Mouse (Mus musculus) hindbrain, embryonic 15.5 days (tissue): Measurements from ENCODE around the gene Fry. TPM values are rescaled to one million over a fixed set of nuclear protein-coding genes. Genes with fewer than 3 reads are reported as not detected.

ENCODE experiments used
- ATAC-seq: fragments of 200-750 bp; cut with Nextera tagmentation; 2 replicates; pipeline ENCODE4 v1.8.0; 2017; ENCODE audit warnings: low read depth, moderate number of reproducible peaks, moderate TSS enrichment; ENCODE audit not compliant: low FRiP score
- H3K27ac ChIP-seq: fragments of 300-500 bp; sonication (generic); replicated peaks from 2 replicates; pipeline ENCODE4 v1.5.1; 2015; ENCODE audit warnings: mild to moderate bottlenecking, inconsistent platforms
- H3K27me3 ChIP-seq: fragments of 300-500 bp; sonication (generic); 2 replicates; pipeline ENCODE4 v1.6.1; 2015; ENCODE audit warnings: control low read depth, inconsistent platforms
- H3K36me3 ChIP-seq: fragments of 300-500 bp; sonication (generic); 2 replicates; pipeline ENCODE4 v1.6.1; 2015; ENCODE audit warnings: control low read depth, inconsistent platforms
- H3K4me1 ChIP-seq: fragments of 300-500 bp; sonication (generic); replicated peaks from 2 replicates; pipeline ENCODE4 v1.6.1; 2015; ENCODE audit warnings: control low read depth, inconsistent platforms
- H3K4me2 ChIP-seq: fragments of 300-500 bp; sonication (generic); 2 replicates; pipeline ENCODE4 v1.6.1; 2015; ENCODE audit warnings: moderate library complexity, mild to moderate bottlenecking, inconsistent platforms
- H3K4me3 ChIP-seq: fragments of 300-500 bp; sonication (generic); 2 replicates; pipeline ENCODE4 v1.5.1; 2015; ENCODE audit warnings: mild to moderate bottlenecking, inconsistent platforms
- H3K9ac ChIP-seq: fragments of 300-500 bp; sonication (generic); 2 replicates; pipeline ENCODE4 v1.6.1; 2015; ENCODE audit warnings: inconsistent platforms
- H3K9me3 ChIP-seq: fragments of 300-500 bp; sonication (generic); 2 replicates; pipeline ENCODE4 v1.6.1; 2016; ENCODE audit warnings: control low read depth, inconsistent platforms
- WGBS: fragments of 180-500 bp; shearing (Covaris S2); methylation state at CpG from one replicate; pipeline ENCODE4 v1.1.7; 2015; 5-methylcytosine and 5-hydroxymethylcytosine counted together
- polyA plus RNA-seq: library from polyadenylated mRNA; unstranded; fragments of >200 nt; fragmentation: Nextera tagmentation; extraction: Ambion mirVana; gene quantifications from 2 replicates; pipeline ENCODE4 v1.2.1, GENCODE M21; 2015

Gene Fry
- polyA plus RNA-seq, 1 experiment from 2014 or later, result 52.0 TPM

DNA sequence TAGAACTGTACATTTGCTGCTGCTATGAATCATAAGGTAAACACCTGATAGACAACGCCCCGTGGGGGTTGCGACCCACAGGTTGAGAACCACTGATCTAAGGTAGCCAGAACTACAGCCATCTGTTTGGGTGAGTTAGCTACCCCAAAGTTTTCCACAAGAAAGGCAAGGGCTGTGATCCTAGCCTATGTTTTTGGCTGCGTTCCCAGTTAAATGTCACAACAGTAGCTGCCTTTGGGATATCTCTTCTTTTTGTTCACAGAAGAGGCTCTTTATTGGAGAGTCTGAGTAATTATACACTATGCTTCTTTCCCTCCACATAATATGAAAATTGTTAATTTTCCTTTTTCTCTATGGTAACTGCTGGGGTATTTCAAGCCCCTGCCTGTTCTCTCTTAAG is 3.7 kb upstream of the Fry start:
- Histone ChIP-seq H3K4me1 (peaks cover 30% of the 10 kb centered on the region), H3K9ac (no peak overlapping the region), H3K9me3 (no peaks in the 10 kb centered on the region), H3K36me3 (no peaks in the 10 kb centered on the region), H3K27ac (no peak overlapping the region), H3K4me2 (no peak overlapping the region), H3K27me3 (no peaks in the 10 kb centered on the region), H3K4me3 (no peak overlapping the region)
- no peak for ATAC-seq
- 89% methylated on average over 4 of the region's 4 CpGs for WGBS

DNA sequence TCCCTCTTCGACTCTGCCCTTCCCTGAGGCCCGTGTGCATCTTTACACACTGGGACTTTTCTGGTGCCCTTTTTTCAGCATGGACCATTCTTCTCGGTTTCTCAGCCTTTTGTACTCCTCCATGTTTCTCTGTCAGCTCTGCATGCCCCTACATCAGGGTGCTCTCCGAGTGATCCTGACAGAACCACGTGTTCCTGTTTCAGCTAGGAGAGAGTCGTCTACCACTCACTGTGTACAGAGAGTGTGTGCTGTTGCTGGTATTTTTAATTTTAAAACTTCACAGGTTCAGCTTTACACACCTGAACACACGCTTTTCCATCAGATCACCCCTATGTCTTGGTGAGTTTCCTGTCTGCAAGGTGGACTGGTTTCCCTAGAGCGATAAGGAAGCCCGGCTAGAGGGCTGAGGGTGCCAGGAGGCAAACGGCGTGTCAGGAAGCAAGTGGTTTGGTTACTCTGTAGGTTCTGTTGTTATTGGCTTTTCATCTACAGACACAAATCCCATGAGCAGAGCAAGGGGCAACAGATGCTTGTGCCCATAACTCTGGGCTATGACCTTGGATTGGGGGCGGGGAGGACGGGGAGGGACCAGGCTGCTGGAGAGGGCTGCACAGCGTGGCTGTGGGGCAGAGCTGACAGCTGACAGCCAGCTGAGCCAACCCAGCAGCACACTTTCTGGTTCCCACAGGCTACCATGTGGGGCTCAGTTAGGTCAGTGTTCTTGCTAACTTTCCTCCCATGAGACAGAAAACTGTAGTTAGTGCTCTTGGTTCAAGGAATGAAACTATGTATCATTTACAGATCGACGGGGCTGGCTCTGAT is 3.0 kb upstream of the Fry start:
- Histone ChIP-seq H3K9ac (no peak overlapping the region), H3K9me3 (no peaks in the 10 kb centered on the region), H3K4me2 (peak overlapping the region; percentile 20), H3K4me1 (peaks cover 30% of the 10 kb centered on the region), H3K27ac (no peak overlapping the region), H3K4me3 (no peak overlapping the region), H3K36me3 (no peaks in the 10 kb centered on the region), H3K27me3 (no peaks in the 10 kb centered on the region)
- WGBS, result 35% methylated on average over 16 of the region's 16 CpGs
- ATAC-seq, result no peak

DNA sequence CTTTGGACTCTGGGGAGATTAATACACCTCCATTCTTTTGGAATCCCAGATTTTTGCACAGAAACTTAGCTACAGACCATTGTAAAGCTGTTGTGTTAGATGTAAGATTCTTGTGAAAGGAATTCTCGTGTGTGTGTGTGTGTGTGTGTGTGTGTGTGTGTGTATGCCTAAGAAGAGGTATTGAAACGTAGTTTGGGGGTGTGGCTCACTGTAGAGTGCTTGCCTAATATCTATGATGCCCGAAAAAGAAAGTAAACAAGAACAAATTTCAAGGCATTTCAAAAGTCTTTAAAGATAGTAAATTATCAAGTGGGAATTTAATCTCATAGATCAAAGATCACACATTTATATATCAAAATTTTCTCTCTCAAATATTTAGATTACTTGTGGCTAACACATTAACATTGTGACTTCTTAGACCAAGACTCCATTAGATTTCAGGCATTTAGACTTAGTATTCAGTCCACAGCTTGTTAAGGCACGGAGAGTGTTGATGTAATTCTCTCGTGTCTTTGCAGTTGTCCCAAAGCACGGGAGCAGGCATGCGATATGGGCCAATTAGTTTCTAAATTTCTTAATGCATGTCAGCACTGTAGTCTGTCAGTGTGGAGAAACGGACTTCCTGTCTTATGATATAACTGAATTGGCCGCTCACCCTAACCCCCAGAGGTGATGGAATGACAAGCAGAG is 2.1 kb upstream of the Fry start:
- Histone ChIP-seq H3K27ac (no peak overlapping the region), H3K4me2 (0 out of 2 replicates have a peak overlapping the region, but pooled peaks have one; percentile 20)

DNA sequence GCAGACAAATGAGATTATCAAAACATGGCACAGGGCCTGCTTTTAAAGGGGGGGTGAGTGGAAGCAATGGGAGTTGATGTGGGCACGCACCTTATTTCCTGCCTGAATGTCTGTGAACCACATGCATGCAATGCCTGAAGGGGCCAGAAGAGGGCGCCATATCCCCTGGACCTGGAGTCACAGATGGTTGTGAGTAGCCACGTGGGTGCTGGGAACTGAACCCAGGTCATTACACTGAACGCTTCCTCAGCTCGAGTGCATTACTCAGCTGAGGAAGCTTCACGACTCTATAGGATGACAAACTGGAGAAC is 1.6 kb upstream of the Fry start:
- no peaks in the 10 kb centered on the region for H3K9me3 ChIP-seq
- H3K36me3 ChIP-seq, result no peaks in the 10 kb centered on the region
- H3K27me3 ChIP-seq, result no peaks in the 10 kb centered on the region
- no peak overlapping the region for H3K27ac ChIP-seq
- H3K4me3 ChIP-seq, result no peak overlapping the region
- H3K4me2 ChIP-seq, result no peak overlapping the region
- no peak overlapping the region for H3K9ac ChIP-seq
- H3K4me1 ChIP-seq, result peaks cover 30% of the 10 kb centered on the region
- ATAC-seq, result no peak
- WGBS, result 82% methylated on average over 6 of the region's 6 CpGs

More for the DNA sequence above, 2.1 kb upstream of the Fry start:
- 54% methylated on average over 9 of the region's 9 CpGs for WGBS
- H3K9me3 ChIP-seq, result no peaks in the 10 kb centered on the region
- no peak overlapping the region for H3K9ac ChIP-seq
- no peak overlapping the region for H3K4me3 ChIP-seq
- H3K27me3 ChIP-seq, result no peaks in the 10 kb centered on the region
- no peaks in the 10 kb centered on the region for H3K36me3 ChIP-seq
- peaks cover 30% of the 10 kb centered on the region for H3K4me1 ChIP-seq
- ATAC-seq, result no peak

DNA sequence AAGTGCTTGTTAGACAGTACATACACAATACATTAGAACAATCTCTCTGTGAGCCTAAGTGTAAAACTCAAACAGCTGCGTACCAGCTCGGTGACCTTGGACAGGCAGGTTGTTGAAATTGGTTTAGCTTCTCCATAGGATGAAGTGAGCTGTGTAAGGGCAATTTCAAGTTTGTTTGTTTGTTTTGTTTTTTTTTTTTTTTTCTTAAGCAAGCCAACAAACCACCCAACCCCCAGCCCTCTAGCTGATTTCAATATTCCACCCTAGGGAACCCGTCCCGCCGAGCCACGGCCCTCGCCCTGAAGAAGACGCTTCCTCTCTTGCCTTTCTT is 356 bp upstream of the Fry start:
- WGBS, result 17% methylated on average over 8 of the region's 8 CpGs
- Histone ChIP-seq H3K9ac (peak overlapping the region; percentile 67), H3K4me1 (peaks cover 30% of the 10 kb centered on the region), H3K9me3 (no peaks in the 10 kb centered on the region), H3K4me3 (peak overlapping the region; percentile 82), H3K36me3 (no peaks in the 10 kb centered on the region), H3K27me3 (no peaks in the 10 kb centered on the region), H3K27ac (peak overlapping the region; percentile 77), H3K4me2 (peak overlapping the region; percentile 84)
- ATAC-seq, result no peak

DNA sequence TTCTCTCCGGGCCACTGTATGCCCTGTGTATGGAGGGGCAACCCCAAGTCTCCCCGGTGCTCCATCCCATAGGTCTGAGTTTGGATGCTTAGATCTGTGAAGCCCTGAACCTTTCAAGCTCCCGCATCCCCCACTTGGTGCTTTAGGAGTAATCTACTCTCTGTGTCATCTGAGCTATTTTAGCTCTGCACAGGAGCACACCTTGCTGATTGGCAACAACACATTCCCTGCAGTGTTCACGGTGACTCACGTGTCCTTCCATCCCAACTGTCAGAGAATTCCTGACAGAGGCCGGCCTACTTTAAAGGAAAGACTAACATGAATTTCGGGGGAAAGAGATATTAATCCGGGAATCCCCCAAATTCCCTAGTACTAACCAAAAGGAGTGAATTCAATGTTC is 2.2 kb downstream of the Fry start:
- Histone ChIP-seq H3K27me3 (no peaks in the 10 kb centered on the region), H3K9ac (no peak overlapping the region), H3K4me1 (peaks cover 20% of the 10 kb centered on the region), H3K27ac (no peak overlapping the region), H3K4me2 (no peak overlapping the region), H3K4me3 (no peak overlapping the region), H3K36me3 (no peaks in the 10 kb centered on the region), H3K9me3 (no peaks in the 10 kb centered on the region)
- no peak for ATAC-seq
- 91% methylated on average over 8 of the region's 8 CpGs for WGBS

DNA sequence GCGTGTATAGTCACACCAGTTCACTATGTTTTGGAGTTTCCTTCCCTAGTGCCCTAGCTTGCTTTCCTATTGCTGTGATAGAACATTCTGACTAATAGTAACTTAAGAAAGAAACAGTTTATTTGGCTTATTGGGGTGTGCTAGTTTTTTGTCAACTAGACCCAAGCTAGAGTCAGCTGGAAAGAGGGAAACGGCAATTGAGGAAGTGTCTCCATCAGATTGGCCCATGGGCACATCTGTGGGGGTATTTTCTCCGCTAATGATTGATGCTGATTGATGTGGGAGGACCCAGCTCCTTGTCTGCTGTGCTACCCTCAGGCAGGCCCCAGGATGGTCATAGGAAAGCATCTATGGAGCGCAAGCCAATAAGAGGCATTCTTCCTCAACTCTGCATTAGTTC is 3.6 kb downstream of the Fry start:
- H3K27me3 ChIP-seq, result no peaks in the 10 kb centered on the region
- H3K36me3 ChIP-seq, result no peaks in the 10 kb centered on the region
- H3K27ac ChIP-seq, result no peak overlapping the region
- H3K4me2 ChIP-seq, result no peak overlapping the region
- no peak for ATAC-seq
- peaks cover 14% of the 10 kb centered on the region; the same call in 1 of the 2 replicates for H3K4me1 ChIP-seq
- H3K9ac ChIP-seq, result no peak overlapping the region
- H3K4me3 ChIP-seq, result no peak overlapping the region
- WGBS, result 83% methylated on average over 4 of the region's 4 CpGs
- no peaks in the 10 kb centered on the region for H3K9me3 ChIP-seq

DNA sequence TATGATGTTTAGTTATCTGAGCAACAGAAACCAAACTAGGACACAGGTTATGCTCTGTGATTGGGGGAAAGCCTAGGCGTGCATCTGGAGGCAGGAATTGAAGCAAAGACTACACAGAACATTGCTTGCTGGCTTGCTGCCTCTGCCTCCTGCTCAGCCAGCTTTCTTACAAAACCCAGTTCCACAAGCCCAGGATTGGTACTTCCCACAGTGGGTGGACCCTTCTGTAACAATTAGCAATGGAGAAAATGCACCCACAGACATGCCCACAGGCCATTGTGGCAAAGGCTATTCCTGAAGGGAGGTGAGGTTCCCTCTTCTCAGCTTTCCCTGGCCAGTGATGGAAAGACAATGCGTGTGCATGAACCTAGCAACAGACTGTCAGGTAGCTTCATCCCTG is 4.1 kb downstream of the Fry start:
- Histone ChIP-seq H3K9ac (no peak overlapping the region), H3K4me1 (peaks cover 14% of the 10 kb centered on the region; the same call in 1 of the 2 replicates), H3K4me2 (no peak overlapping the region), H3K9me3 (no peaks in the 10 kb centered on the region), H3K27ac (no peak overlapping the region), H3K4me3 (no peak overlapping the region), H3K36me3 (no peaks in the 10 kb centered on the region), H3K27me3 (no peaks in the 10 kb centered on the region)
- 93% methylated on average over 2 of the region's 2 CpGs for WGBS
- no peak for ATAC-seq

DNA sequence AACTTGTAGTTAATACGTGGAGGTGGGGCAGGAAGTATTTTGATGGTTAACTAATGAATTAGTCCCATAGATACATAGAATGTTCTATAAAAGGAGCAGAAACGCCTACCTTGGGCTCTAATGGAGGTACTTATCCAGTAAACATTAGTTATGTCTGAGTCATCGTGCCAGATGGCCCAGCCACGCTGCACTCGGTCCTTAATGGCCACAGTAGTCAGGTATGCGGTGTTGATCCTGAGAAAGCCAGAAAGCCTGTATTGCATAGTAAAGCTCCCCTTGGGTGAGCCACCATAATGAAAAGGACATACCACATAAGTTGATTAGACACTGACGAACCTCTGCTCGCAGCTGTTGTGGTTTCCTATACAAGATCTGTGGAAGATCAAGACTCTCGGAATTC is 7.5 kb downstream of the Fry start:
- WGBS, result 86% methylated on average over 9 of the region's 9 CpGs
- no peaks in the 10 kb centered on the region for H3K9me3 ChIP-seq

DNA sequence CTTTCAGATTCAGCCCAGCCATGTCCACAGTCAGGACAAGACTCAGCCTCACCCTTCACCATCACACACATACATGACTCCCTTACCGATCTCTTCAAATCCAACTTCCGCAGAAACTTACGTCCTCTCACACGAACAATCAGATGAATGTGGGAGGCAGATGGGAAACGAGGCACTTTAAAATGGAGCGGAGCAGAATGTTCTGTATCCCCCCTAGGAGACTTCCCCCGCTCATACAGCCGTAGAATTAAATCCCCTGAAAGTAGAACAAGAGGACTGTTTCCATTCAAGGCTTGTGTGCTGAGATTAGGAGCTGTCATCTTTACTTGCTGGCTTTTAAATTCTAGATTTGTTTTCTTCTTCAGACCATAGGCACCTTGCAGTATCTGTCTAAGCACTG is 10.0 kb downstream of the Fry start:
- 74% methylated on average over 8 of the region's 8 CpGs for WGBS
- Histone ChIP-seq H3K36me3 (no peaks in the 10 kb centered on the region), H3K4me2 (no peak overlapping the region), H3K27me3 (no peaks in the 10 kb centered on the region), H3K9me3 (no peaks in the 10 kb centered on the region), H3K4me3 (no peak overlapping the region), H3K4me1 (no peaks in the 10 kb centered on the region), H3K9ac (no peak overlapping the region), H3K27ac (no peak overlapping the region)
- ATAC-seq, result no peak

More for the DNA sequence above, 7.5 kb downstream of the Fry start:
- no peaks in the 10 kb centered on the region for H3K27me3 ChIP-seq
- H3K4me3 ChIP-seq, result no peak overlapping the region
- ATAC-seq, result no peak
- H3K27ac ChIP-seq, result no peak overlapping the region
- H3K4me1 ChIP-seq, result no peaks in the 10 kb centered on the region
- H3K4me2 ChIP-seq, result no peak overlapping the region
- no peak overlapping the region for H3K9ac ChIP-seq
- no peaks in the 10 kb centered on the region for H3K36me3 ChIP-seq

DNA sequence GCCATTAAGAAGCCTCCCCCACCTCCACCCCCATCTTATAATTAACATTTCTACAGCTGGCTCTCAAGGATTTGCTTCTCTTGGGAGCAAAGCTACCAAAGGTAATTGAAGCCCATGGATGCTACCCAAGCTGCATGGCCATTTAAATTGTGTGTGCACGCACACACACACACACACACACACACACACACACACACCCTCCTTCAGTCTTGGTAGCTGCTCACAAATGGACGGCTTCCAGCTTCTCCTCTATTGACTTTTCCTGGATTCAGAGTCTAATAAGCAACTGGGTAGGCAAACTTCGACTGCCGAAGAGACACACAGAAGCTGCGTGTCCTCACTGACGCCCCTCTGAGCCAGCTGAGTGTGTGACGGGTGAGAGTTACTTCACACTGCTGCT is 11.7 kb downstream of the Fry start:
- Histone ChIP-seq H3K36me3 (no peaks in the 10 kb centered on the region), H3K9ac (no peak overlapping the region), H3K27ac (no peak overlapping the region), H3K4me3 (no peak overlapping the region), H3K4me1 (no peaks in the 10 kb centered on the region), H3K27me3 (no peaks in the 10 kb centered on the region), H3K9me3 (no peaks in the 10 kb centered on the region), H3K4me2 (no peak overlapping the region)
- 0 out of 2 replicates have a peak, but pooled peaks have one; percentile 33 for ATAC-seq
- 65% methylated on average over 7 of the region's 7 CpGs for WGBS

DNA sequence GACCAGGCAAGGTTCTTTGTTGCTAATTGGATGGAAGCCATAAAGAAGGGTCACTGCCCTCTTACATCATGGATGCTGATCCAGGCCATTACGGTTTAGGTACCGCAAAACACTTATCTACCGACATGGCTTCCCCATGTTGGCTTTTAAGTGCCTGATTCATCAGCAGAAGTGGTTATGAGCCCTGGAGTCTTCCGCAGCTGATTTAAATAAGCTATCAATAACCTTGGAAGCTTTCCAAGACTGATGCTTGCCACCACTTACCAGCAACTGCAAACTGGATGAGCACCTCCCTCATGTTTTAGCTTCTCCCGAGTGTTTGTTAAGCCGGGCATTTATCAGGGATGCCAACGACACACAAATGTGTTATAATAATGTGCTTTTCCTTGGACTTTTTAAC is 12.7 kb downstream of the Fry start:
- Histone ChIP-seq H3K27me3 (no peaks in the 10 kb centered on the region), H3K4me2 (no peak overlapping the region), H3K36me3 (no peaks in the 10 kb centered on the region), H3K4me3 (no peak overlapping the region), H3K9me3 (no peaks in the 10 kb centered on the region), H3K27ac (no peak overlapping the region), H3K4me1 (no peaks in the 10 kb centered on the region), H3K9ac (no peak overlapping the region)
- no peak for ATAC-seq
- WGBS, result 65% methylated on average over 7 of the region's 7 CpGs
